Mouse (Mus musculus): ENCODE results near the gene Apod. TPM values are rescaled to one million over a fixed set of nuclear protein-coding genes. Genes with fewer than 3 reads are reported as not detected.

Gene Apod
- total and polyA plus RNA-seq, 3 experiments: 0.17 TPM; not detected in 2

GRCm38 (mm10) chr16:31329668-31330067 is 15.1 kb upstream of the Apod start:
- Histone ChIP-seq H3K4me1 (ENCODE audit: control insufficient read depth in 1 of 2, insufficient read depth in 2 of 2) (no peaks in the 10 kb centered on the region), H3K9ac (ENCODE audit: insufficient read depth, low read depth) (no peak overlapping the region), H3K36me3 (replicated peaks in 1 of 2; ENCODE audit: control insufficient read depth in 1 of 2, insufficient read depth in 1 of 2, low read length in 1 of 2) (no peaks in the 10 kb centered on the region), H3K79me2 (replicated peaks; ENCODE audit: control insufficient read depth, extremely low read depth, insufficient read depth, poor library complexity, severe bottlenecking) (no peaks in the 10 kb centered on the region), H3K27me3 (replicated peaks) (no peaks in the 10 kb centered on the region), H3K27ac (ENCODE audit: insufficient read depth, low read depth) (no peak overlapping the region), H3K9me3 (replicated peaks; ENCODE audit: low read length) (no peaks in the 10 kb centered on the region), H3K4me3 (replicated peaks in 1 of 3; ENCODE audit: low read depth in 2 of 3, low read length in 2 of 3, poor library complexity in 1 of 3) (no peak overlapping the region), H3K4me2 (ENCODE audit: insufficient read depth, low read depth, poor library complexity, severe bottlenecking) (no peak overlapping the region)
- in situ Hi-C loops (cut with MboI; ENCODE audit: low pct_ligation_motif_present, low pct_unique_long_range_greater_than_20kb, low sequenced_read_pairs): no loop called here
- dilution Hi-C loops (cut with MboI; ENCODE audit: extremely low pct_ligation_motif_present, extremely low pct_unique_long_range_greater_than_20kb, low sequenced_read_pairs): no loop called here
- DNase-seq (ENCODE audit: extremely low read depth): no peak
- TF ChIP-seq MYC (IDR thresholded peaks at IDR 0.05; ENCODE audit: low read depth, low read length) (no peak), UBTF (IDR thresholded peaks at IDR 0.05; ENCODE audit: low read depth, low read length) (no peak), USF2 (conservative IDR thresholded peaks at IDR 0.05; ENCODE audit: low read depth, low read length) (no peak), ZC3H11A (IDR thresholded peaks at IDR 0.05; ENCODE audit: low read depth, low read length) (no peak), POLR2AphosphoS2 (IDR thresholded peaks at IDR 0.05; ENCODE audit: low read depth, low read length) (no peak), MAX (IDR thresholded peaks at IDR 0.05; ENCODE audit: low read length) (no peak), ETS1 (conservative IDR thresholded peaks at IDR 0.05; ENCODE audit: low read depth, low read length) (no peak)

GRCm38 (mm10) chr16:31327891-31328290 is 13.3 kb upstream of the Apod start:
- Histone ChIP-seq H3K4me1 (ENCODE audit: control insufficient read depth in 1 of 2, insufficient read depth in 2 of 2) (no peaks in the 10 kb centered on the region), H3K4me2 (ENCODE audit: insufficient read depth, low read depth, poor library complexity, severe bottlenecking) (no peak overlapping the region), H3K27ac (ENCODE audit: insufficient read depth, low read depth) (no peak overlapping the region), H3K9ac (ENCODE audit: insufficient read depth, low read depth) (no peak overlapping the region), H3K27me3 (replicated peaks) (no peaks in the 10 kb centered on the region), H3K79me2 (replicated peaks; ENCODE audit: control insufficient read depth, extremely low read depth, insufficient read depth, poor library complexity, severe bottlenecking) (no peaks in the 10 kb centered on the region), H3K4me3 (replicated peaks in 1 of 3; ENCODE audit: low read depth in 2 of 3, low read length in 2 of 3, poor library complexity in 1 of 3) (no peak overlapping the region), H3K9me3 (replicated peaks; ENCODE audit: low read length) (no peaks in the 10 kb centered on the region), H3K36me3 (replicated peaks in 1 of 2; ENCODE audit: control insufficient read depth in 1 of 2, insufficient read depth in 1 of 2, low read length in 1 of 2) (no peaks in the 10 kb centered on the region)
- TF ChIP-seq POLR2AphosphoS2 (IDR thresholded peaks at IDR 0.05; ENCODE audit: low read depth, low read length) (no peak), BHLHE40 (IDR thresholded peaks at IDR 0.05; ENCODE audit: low read depth, low read length) (no peak), E2F4 (IDR thresholded peaks at IDR 0.05; ENCODE audit: insufficient replicate concordance, low read depth, low read length) (no peak), POLR2A (IDR thresholded peaks at IDR 0.05; ENCODE audit: low read depth, low read length) (no peak), ELF1 (IDR thresholded peaks at IDR 0.05; ENCODE audit: low read depth, low read length) (no peak), ZMIZ1 (IDR thresholded peaks at IDR 0.05; ENCODE audit: low read depth, low read length) (no peak), NELFE (IDR thresholded peaks at IDR 0.05; ENCODE audit: low read depth, low read length) (no peak), MAX (IDR thresholded peaks at IDR 0.05; ENCODE audit: low read length) (no peak), RAD21 (IDR thresholded peaks at IDR 0.05; ENCODE audit: low read depth, low read length) (no peak), MEF2A (IDR thresholded peaks at IDR 0.05; ENCODE audit: borderline replicate concordance, low read depth, low read length) (no peak), PAX5 (IDR thresholded peaks at IDR 0.05; ENCODE audit: low read length) (no peak), TCF12 (IDR thresholded peaks at IDR 0.05; ENCODE audit: low read depth, low read length) (no peak), IRF4 (IDR thresholded peaks at IDR 0.05; ENCODE audit: low read depth, low read length) (no peak)
- in situ Hi-C loops (cut with MboI; ENCODE audit: low pct_ligation_motif_present, low pct_unique_long_range_greater_than_20kb, low sequenced_read_pairs) (no loop called here), dilution Hi-C loops (cut with MboI; ENCODE audit: extremely low pct_ligation_motif_present, extremely low pct_unique_long_range_greater_than_20kb, low sequenced_read_pairs) (no loop called here)
- DNase-seq (ENCODE audit: extremely low read depth): no peak
